Mouse (Mus musculus): ENCODE data around the gene Shank2.

DNA sequence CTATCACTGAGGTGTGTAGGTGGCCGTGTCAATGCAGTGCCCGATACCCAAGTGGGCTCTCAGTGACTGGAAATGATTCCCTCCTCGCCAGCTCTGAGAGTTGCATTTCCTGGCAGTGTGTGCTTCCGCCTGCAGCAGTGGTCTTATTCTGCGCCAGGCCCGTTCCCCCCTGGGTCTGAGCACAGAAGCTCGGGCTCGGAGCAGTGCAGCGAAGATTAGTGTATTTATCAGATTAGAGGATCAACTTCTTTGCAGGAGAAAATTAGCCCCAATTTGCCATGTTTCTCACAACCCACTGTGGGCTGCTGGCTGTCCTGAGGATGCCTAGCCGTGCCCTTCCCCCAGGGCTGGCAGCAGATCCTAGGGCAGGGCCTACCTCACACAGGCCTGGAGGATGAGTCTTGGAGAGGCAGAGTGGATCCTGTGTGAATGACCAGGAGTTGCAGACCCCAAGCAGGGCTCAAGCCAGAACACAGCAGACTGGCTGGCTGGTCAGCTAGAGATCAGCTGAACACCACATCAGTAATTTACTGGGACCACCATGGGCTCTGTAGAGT, 306.2 kb downstream of the Shank2 start:
- no peak for TF ChIP-seq MAFK (IDR thresholded peaks at IDR 0.05; ENCODE audit: insufficient read depth, low read depth, low read length)
- no peak for TF ChIP-seq HCFC1 (IDR thresholded peaks at IDR 0.05; ENCODE audit: borderline replicate concordance, insufficient read depth, low read length)
- TF ChIP-seq ZC3H11A (IDR thresholded peaks at IDR 0.05; ENCODE audit: borderline replicate concordance, low read depth, low read length), result no peak
